Mouse (Mus musculus) G1E (cell line): Measurements from ENCODE around the gene Atxn3. TPM values are rescaled to one million over a fixed set of nuclear protein-coding genes. Genes with fewer than 3 reads are reported as not detected.

Experiments used
- ATAC-seq: 2 replicates; pipeline ENCODE4 v1.8.0; 2016; ENCODE audit warnings: mild to moderate bottlenecking; ENCODE audit not compliant: insufficient number of reproducible peaks, poor library complexity, low FRiP score, severe bottlenecking; ENCODE audit errors: extremely low read depth
- DNase-seq: peaks from one replicate; pipeline ENCODE4 v3.0.0; 2012; ENCODE audit warnings: low spot score
- H3K27me3 ChIP-seq: 2 replicates; pipeline ENCODE4 v1.6.1; 2012; ENCODE audit warnings: mild to moderate bottlenecking, low read length, inconsistent platforms; ENCODE audit not compliant: insufficient read depth
- H3K36me3 ChIP-seq: replicated peaks from 2 replicates; pipeline ENCODE3; 2012; ENCODE audit warnings: mild to moderate bottlenecking, inconsistent platforms
- H3K4me1 ChIP-seq: 2 replicates; pipeline ENCODE4 v1.6.1; 2012; ENCODE audit warnings: low read depth, low read length, inconsistent platforms, mixed read lengths; ENCODE audit not compliant: insufficient read depth
- H3K4me3 ChIP-seq: 2 replicates; pipeline ENCODE4 v1.5.1; 2012; ENCODE audit warnings: low read depth, mild to moderate bottlenecking, inconsistent platforms, low read length, moderate library complexity, mixed read lengths
- H3K9me3 ChIP-seq: replicated peaks from 2 replicates; pipeline ENCODE4 v1.6.1; 2012; ENCODE audit warnings: inconsistent platforms
- CTCF ChIP-seq: IDR thresholded peaks from 2 replicates; pipeline ENCODE4 v1.5.1; 2012; ENCODE audit warnings: low read depth, low read length, inconsistent platforms, mixed read lengths
- GATA1 ChIP-seq: IDR thresholded peaks from 2 replicates; pipeline ENCODE4 v1.6.1; 2012; ENCODE audit warnings: borderline replicate concordance, low read length, inconsistent platforms, mixed read lengths
- GATA2 ChIP-seq: IDR thresholded peaks from 2 replicates; pipeline ENCODE4 v1.6.1; 2012; ENCODE audit warnings: low read depth, low read length, inconsistent platforms, borderline replicate concordance
- POLR2AphosphoS5 ChIP-seq: IDR thresholded peaks from 2 replicates; pipeline ENCODE4 v1.6.1; 2012; ENCODE audit warnings: low read depth, low read length, inconsistent platforms; ENCODE audit not compliant: insufficient replicate concordance
- TAL1 ChIP-seq: conservative IDR thresholded peaks from 2 replicates; pipeline ENCODE4 v1.6.1; 2012; ENCODE audit warnings: low read depth, low read length, inconsistent platforms, mixed read lengths
- polyA plus RNA-seq: library from polyadenylated mRNA; stranded (reverse); fragments of >175 nt; gene quantifications from 2 replicates; pipeline ENCODE4 v1.2.3, GENCODE M21; 2012
- total RNA-seq, 2 experiments: library from RNA; stranded (forward) in 1 of 2; stranded (reverse) in 1 of 2; fragments of 200-1000 nt in 1 of 2; fragments of >200 nt in 1 of 2; fragmentation: Nextera tagmentation in 1 of 2; gene quantifications; 2 replicates each; pipeline ENCODE4 v1.2.3; 2014 to 2017

Gene Atxn3
- total and polyA plus RNA-seq, 3 experiments = 5.6 to 98.8 (median 75.6) TPM

DNA sequence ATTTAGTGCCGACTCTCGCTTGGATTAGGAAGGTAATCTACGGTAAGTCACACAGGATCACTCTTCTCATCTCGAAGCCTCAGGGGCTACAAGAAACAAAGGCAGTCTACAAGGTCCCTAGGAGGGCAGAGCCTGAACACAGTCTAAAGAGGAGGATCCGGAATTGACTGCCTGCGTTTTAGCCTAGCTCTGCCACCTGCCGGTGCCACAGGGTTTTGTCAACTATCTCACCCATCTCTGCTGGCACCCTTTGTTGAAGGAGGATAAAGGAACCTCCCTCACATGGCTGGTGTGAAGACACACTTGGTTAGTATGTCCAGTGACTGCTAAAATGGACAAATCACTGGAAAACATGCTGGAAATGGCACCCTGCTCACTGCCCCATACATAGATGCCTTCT is 20.5 kb downstream of the Atxn3 start:
- no peak for ATAC-seq
- Histone ChIP-seq H3K4me1 (peaks cover 11% of the 10 kb centered on the region), H3K4me3 (no peak overlapping the region), H3K9me3 (peaks cover 4% of the 10 kb centered on the region; the same call in 1 of the 2 replicates), H3K27me3 (no peaks in the 10 kb centered on the region), H3K36me3 (peaks cover 91% of the 10 kb centered on the region)
- TF ChIP-seq GATA1 (no peak), CTCF (no peak), GATA2 (no peak), POLR2AphosphoS5 (no peak), TAL1 (no peak)
- DNase-seq = no peak

- no peak for TF ChIP-seq TAL1
- TF ChIP-seq GATA2 = no peak
- TF ChIP-seq GATA1 = no peak
- no peak for TF ChIP-seq CTCF
- TF ChIP-seq POLR2AphosphoS5 = no peak
- no peak overlapping the region for H3K4me3 ChIP-seq
- peaks cover 92% of the 10 kb centered on the region for H3K36me3 ChIP-seq
- DNase-seq (no peak), ATAC-seq (no peak)
- 0 out of 2 replicates have a peak, but pooled peaks cover 2% of the 10 kb centered on the region for H3K9me3 ChIP-seq
- no peaks in the 10 kb centered on the region for H3K27me3 ChIP-seq
- H3K4me1 ChIP-seq = peaks cover 2% of the 10 kb centered on the region; the same call in 1 of the 2 replicates
These were observed 22.8 kb downstream of the Atxn3 start for GRCm38 (mm10) chr12:101935223-101935622.

- Histone ChIP-seq H3K4me1 (peaks cover 2% of the 10 kb centered on the region; the same call in 1 of the 2 replicates), H3K27me3 (no peaks in the 10 kb centered on the region), H3K9me3 (no peaks in the 10 kb centered on the region), H3K36me3 (peaks cover 98% of the 10 kb centered on the region), H3K4me3 (no peak overlapping the region)
- ATAC-seq (no peak), DNase-seq (no peak)
- TF ChIP-seq GATA2 (no peak), TAL1 (no peak), POLR2AphosphoS5 (no peak), CTCF (no peak)
These were observed 29.6 kb downstream of the Atxn3 start for GRCm38 (mm10) chr12:101928423-101928822.

- H3K27me3 ChIP-seq = no peaks in the 10 kb centered on the region
- TF ChIP-seq GATA1 (no peak), CTCF (no peak), GATA2 (no peak), TAL1 (no peak), POLR2AphosphoS5 (no peak)
- H3K9me3 ChIP-seq = no peaks in the 10 kb centered on the region
- no peak overlapping the region for H3K4me3 ChIP-seq
- ATAC-seq (no peak), DNase-seq (no peak)
- H3K4me1 ChIP-seq = peaks cover 24% of the 10 kb centered on the region
- H3K36me3 ChIP-seq = peaks cover 84% of the 10 kb centered on the region
These were observed 35.7 kb downstream of the Atxn3 start for GRCm38 (mm10) chr12:101922313-101922712.

DNA sequence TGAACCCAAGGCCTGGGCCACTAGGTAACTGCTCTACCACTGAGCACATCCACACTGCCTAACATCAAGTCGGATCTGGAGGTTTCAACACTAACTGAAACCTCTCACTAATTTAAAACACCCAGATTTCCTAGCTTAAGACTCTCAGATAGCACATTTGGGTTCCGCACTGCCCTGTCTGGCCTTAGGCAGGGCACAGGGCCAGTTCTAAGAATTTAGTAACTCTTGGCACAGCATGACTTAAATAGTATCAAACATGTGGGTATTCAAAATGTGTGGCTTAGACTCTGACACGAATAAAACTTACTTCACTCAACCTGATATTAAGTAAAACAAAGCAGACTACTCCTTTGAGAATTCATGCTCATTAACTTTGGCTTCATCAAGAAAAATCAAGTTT is 38.2 kb downstream of the Atxn3 start:
- Histone ChIP-seq H3K27me3 (no peaks in the 10 kb centered on the region), H3K4me3 (no peak overlapping the region), H3K9me3 (no peaks in the 10 kb centered on the region), H3K36me3 (peaks cover 62% of the 10 kb centered on the region), H3K4me1 (peaks cover 29% of the 10 kb centered on the region)
- ATAC-seq (no peak), DNase-seq (no peak)
- TF ChIP-seq POLR2AphosphoS5 (no peak), CTCF (no peak), TAL1 (no peak), GATA1 (no peak), GATA2 (no peak)

DNA sequence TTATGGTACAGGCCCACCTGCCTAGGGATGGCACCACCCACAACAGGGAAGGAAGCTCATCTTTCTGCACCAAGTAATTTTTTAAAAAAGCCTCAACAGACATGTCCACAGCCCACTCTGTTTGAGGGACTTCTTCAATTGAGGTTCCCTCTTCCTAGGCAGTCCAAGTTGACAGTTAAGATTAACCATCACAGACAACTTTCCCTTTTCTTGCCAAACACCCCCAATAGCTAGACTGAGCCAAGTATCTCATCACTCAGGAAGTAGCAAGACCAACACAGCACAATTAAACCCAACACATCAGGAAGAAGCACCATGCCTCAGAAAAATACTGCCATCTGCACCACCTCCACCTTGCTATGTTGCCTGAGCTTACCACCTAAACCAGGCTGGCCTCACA is 40.9 kb downstream of the Atxn3 start:
- H3K4me1 ChIP-seq = peaks cover 40% of the 10 kb centered on the region
- peaks cover 35% of the 10 kb centered on the region for H3K36me3 ChIP-seq
- no peak overlapping the region for H3K4me3 ChIP-seq
- DNase-seq = no peak
- H3K27me3 ChIP-seq = no peaks in the 10 kb centered on the region
- TF ChIP-seq GATA1 (no peak), POLR2AphosphoS5 (no peak), CTCF (no peak), TAL1 (no peak), GATA2 (no peak)
- H3K9me3 ChIP-seq = no peaks in the 10 kb centered on the region
- no peak for ATAC-seq
